Mouse (Mus musculus): ENCODE results near the gene Atxn1.
A peak's percentile ranks its signal among the peaks of the same experiment; 100 is the strongest.

Gene Atxn1

GRCm38 (mm10) chr13:45902457-45902856 lies 62.4 kb downstream of the Atxn1 start:
- no peak for DNase-seq (ENCODE audit: low spot score in 2 of 2)

- DNase-seq (ENCODE audit: low spot score in 2 of 2): no peak
These were observed 64.0 kb downstream of the Atxn1 start for GRCm38 (mm10) chr13:45900776-45901175.

GRCm38 (mm10) chr13:45897571-45897970 lies 67.2 kb downstream of the Atxn1 start:
- peak; percentile 42 to 64 for DNase-seq (ENCODE audit: low spot score in 2 of 2)

GRCm38 (mm10) chr13:45894760-45895159 lies 70.0 kb downstream of the Atxn1 start:
- no peak for DNase-seq (ENCODE audit: low spot score in 2 of 2)

- DNase-seq (ENCODE audit: low spot score in 2 of 2): no peak
These were observed 70.6 kb downstream of the Atxn1 start for GRCm38 (mm10) chr13:45894234-45894633.

- DNase-seq (ENCODE audit: low spot score in 2 of 2): no peak
These were observed 73.7 kb downstream of the Atxn1 start for GRCm38 (mm10) chr13:45891073-45891472.

- no peak for DNase-seq (ENCODE audit: low spot score in 2 of 2)
These were observed 75.7 kb downstream of the Atxn1 start for GRCm38 (mm10) chr13:45888953-45889749.

- no peak for DNase-seq (ENCODE audit: low spot score in 2 of 2)
These were observed 79.9 kb downstream of the Atxn1 start for GRCm38 (mm10) chr13:45884878-45885277.

- no peak for DNase-seq (ENCODE audit: low spot score in 2 of 2)
These were observed 81.0 kb downstream of the Atxn1 start for GRCm38 (mm10) chr13:45883791-45884238.

- no peak for DNase-seq (ENCODE audit: low spot score in 2 of 2)
These were observed 81.8 kb downstream of the Atxn1 start for GRCm38 (mm10) chr13:45882976-45883440.

- no peak for DNase-seq (ENCODE audit: low spot score in 2 of 2)
These were observed 84.3 kb downstream of the Atxn1 start for GRCm38 (mm10) chr13:45880543-45880845.

- DNase-seq (ENCODE audit: low spot score in 2 of 2): no peak
These were observed 84.9 kb downstream of the Atxn1 start for GRCm38 (mm10) chr13:45879746-45880542.

GRCm38 (mm10) chr13:45876939-45877338 lies 87.9 kb downstream of the Atxn1 start:
- no peak for DNase-seq (ENCODE audit: low spot score in 2 of 2)

- DNase-seq (ENCODE audit: low spot score in 2 of 2): no peak
These were observed 88.4 kb downstream of the Atxn1 start for GRCm38 (mm10) chr13:45876368-45876760.

- no peak for DNase-seq (ENCODE audit: low spot score in 2 of 2)
These were observed 89.0 kb downstream of the Atxn1 start for GRCm38 (mm10) chr13:45875686-45876367.

GRCm38 (mm10) chr13:45874196-45874595 lies 90.6 kb downstream of the Atxn1 start:
- DNase-seq (ENCODE audit: low spot score in 2 of 2): no peak

GRCm38 (mm10) chr13:45872966-45873365 lies 91.8 kb downstream of the Atxn1 start:
- DNase-seq (ENCODE audit: low spot score in 2 of 2): no peak

- DNase-seq (ENCODE audit: low spot score in 2 of 2): no peak
These were observed 92.6 kb downstream of the Atxn1 start for GRCm38 (mm10) chr13:45872041-45872746.

- DNase-seq (ENCODE audit: low spot score in 2 of 2): no peak
These were observed 93.3 kb downstream of the Atxn1 start for GRCm38 (mm10) chr13:45871554-45871953.

- DNase-seq (ENCODE audit: low spot score in 2 of 2): no peak
These were observed 95.9 kb downstream of the Atxn1 start for GRCm38 (mm10) chr13:45868886-45869285.

- DNase-seq (ENCODE audit: low spot score in 2 of 2): peak; percentile 33 to 42
These were observed 97.5 kb downstream of the Atxn1 start for GRCm38 (mm10) chr13:45867273-45867672.

Measured in urinary bladder, postnatal 36 days (tissue).